Mouse (Mus musculus): ENCODE measurements around the gene Dcun1d3. TPM values are rescaled to one million over a fixed set of nuclear protein-coding genes. Genes with fewer than 3 reads are reported as not detected.

Dcun1d3 gene
- total and polyA plus RNA-seq, 3 experiments, result 3.2 to 5.2 (median 4.2) TPM

- H3K27ac ChIP-seq (ENCODE audit: insufficient read depth, low read depth), result no peak overlapping the region
- TF ChIP-seq MEF2A (IDR thresholded peaks at IDR 0.05; ENCODE audit: borderline replicate concordance, low read depth, low read length) (no peak), UBTF (IDR thresholded peaks at IDR 0.05; ENCODE audit: low read depth, low read length) (no peak), MAFK (IDR thresholded peaks at IDR 0.05; ENCODE audit: insufficient replicate concordance, low read length) (no peak), ETS1 (conservative IDR thresholded peaks at IDR 0.05; ENCODE audit: low read depth, low read length) (no peak), BHLHE40 (IDR thresholded peaks at IDR 0.05; ENCODE audit: low read depth, low read length) (no peak), KAT2A (IDR thresholded peaks at IDR 0.05; ENCODE audit: insufficient replicate concordance, low read length) (no peak), ZC3H11A (IDR thresholded peaks at IDR 0.05; ENCODE audit: low read depth, low read length) (no peak), HCFC1 (IDR thresholded peaks at IDR 0.05; ENCODE audit: low read depth, low read length) (no peak), IRF4 (IDR thresholded peaks at IDR 0.05; ENCODE audit: low read depth, low read length) (no peak), ZMIZ1 (IDR thresholded peaks at IDR 0.05; ENCODE audit: low read depth, low read length) (no peak), TBP (conservative IDR thresholded peaks at IDR 0.05; ENCODE audit: low read depth, low read length) (no peak), JUND (conservative IDR thresholded peaks at IDR 0.05; ENCODE audit: low read depth, low read length) (no peak), MAZ (IDR thresholded peaks at IDR 0.05; ENCODE audit: low read depth, low read length) (no peak), TCF12 (IDR thresholded peaks at IDR 0.05; ENCODE audit: low read depth, low read length) (no peak), MYC (IDR thresholded peaks at IDR 0.05; ENCODE audit: low read depth, low read length) (no peak), PAX5 (IDR thresholded peaks at IDR 0.05; ENCODE audit: low read length) (no peak), MAX (IDR thresholded peaks at IDR 0.05; ENCODE audit: low read length) (no peak), CHD1 (IDR thresholded peaks at IDR 0.05; ENCODE audit: low read depth, low read length) (no peak), MXI1 (IDR thresholded peaks at IDR 0.05; ENCODE audit: low read depth, low read length) (no peak)
- H3K4me1 ChIP-seq (ENCODE audit: control insufficient read depth in 1 of 2, insufficient read depth in 2 of 2), result no peaks in the 10 kb centered on the region
- dilution Hi-C loops (cut with MboI; ENCODE audit: extremely low pct_ligation_motif_present, extremely low pct_unique_long_range_greater_than_20kb, low sequenced_read_pairs), result no loop called here
- H3K79me2 ChIP-seq (replicated peaks; ENCODE audit: control insufficient read depth, extremely low read depth, insufficient read depth, poor library complexity, severe bottlenecking), result no peaks in the 10 kb centered on the region
- in situ Hi-C loops (cut with MboI; ENCODE audit: low pct_ligation_motif_present, low pct_unique_long_range_greater_than_20kb, low sequenced_read_pairs), result no loop called here
- no peaks in the 10 kb centered on the region for H3K27me3 ChIP-seq (replicated peaks)
- no peaks in the 10 kb centered on the region for H3K36me3 ChIP-seq (replicated peaks in 1 of 2; ENCODE audit: control insufficient read depth in 1 of 2, insufficient read depth in 1 of 2, low read length in 1 of 2)
- no peaks in the 10 kb centered on the region for H3K9me3 ChIP-seq (replicated peaks; ENCODE audit: low read length)
- DNase-seq (ENCODE audit: extremely low read depth), result no peak
- no peak overlapping the region for H3K9ac ChIP-seq (ENCODE audit: insufficient read depth, low read depth)
- H3K4me2 ChIP-seq (ENCODE audit: insufficient read depth, low read depth, poor library complexity, severe bottlenecking), result no peak overlapping the region
- H3K4me3 ChIP-seq (replicated peaks in 1 of 3; ENCODE audit: low read depth in 2 of 3, low read length in 2 of 3, poor library complexity in 1 of 3), result no peak overlapping the region
These were observed 40.2 kb upstream of the Dcun1d3 start for GRCm38 (mm10) chr7:119936321-119936720.

GRCm38 (mm10) chr7:119928783-119929440 is 32.8 kb upstream of the Dcun1d3 start:
- Histone ChIP-seq H3K4me1 (ENCODE audit: control insufficient read depth in 1 of 2, insufficient read depth in 2 of 2) (no peaks in the 10 kb centered on the region), H3K9me3 (replicated peaks; ENCODE audit: low read length) (no peaks in the 10 kb centered on the region), H3K27me3 (replicated peaks) (no peaks in the 10 kb centered on the region), H3K36me3 (replicated peaks in 1 of 2; ENCODE audit: control insufficient read depth in 1 of 2, insufficient read depth in 1 of 2, low read length in 1 of 2) (no peaks in the 10 kb centered on the region), H3K9ac (ENCODE audit: insufficient read depth, low read depth) (no peak overlapping the region), H3K4me2 (ENCODE audit: insufficient read depth, low read depth, poor library complexity, severe bottlenecking) (no peak overlapping the region), H3K4me3 (replicated peaks in 1 of 3; ENCODE audit: low read depth in 2 of 3, low read length in 2 of 3, poor library complexity in 1 of 3) (no peak overlapping the region), H3K27ac (ENCODE audit: insufficient read depth, low read depth) (no peak overlapping the region), H3K79me2 (replicated peaks; ENCODE audit: control insufficient read depth, extremely low read depth, insufficient read depth, poor library complexity, severe bottlenecking) (no peaks in the 10 kb centered on the region)
- dilution Hi-C loops (cut with MboI; ENCODE audit: extremely low pct_ligation_motif_present, extremely low pct_unique_long_range_greater_than_20kb, low sequenced_read_pairs) (no loop called here), in situ Hi-C loops (cut with MboI; ENCODE audit: low pct_ligation_motif_present, low pct_unique_long_range_greater_than_20kb, low sequenced_read_pairs) (no loop called here)
- no peak for DNase-seq (ENCODE audit: extremely low read depth)
- TF ChIP-seq IRF4 (IDR thresholded peaks at IDR 0.05; ENCODE audit: low read depth, low read length) (no peak), NELFE (IDR thresholded peaks at IDR 0.05; ENCODE audit: low read depth, low read length) (no peak), USF1 (IDR thresholded peaks at IDR 0.05; ENCODE audit: low read depth, low read length) (no peak), USF2 (conservative IDR thresholded peaks at IDR 0.05; ENCODE audit: low read depth, low read length) (no peak), NRF1 (IDR thresholded peaks at IDR 0.05; ENCODE audit: low read depth, low read length) (no peak), TCF12 (IDR thresholded peaks at IDR 0.05; ENCODE audit: low read depth, low read length) (no peak)
